Mouse (Mus musculus) intestine, embryonic 15.5 days (tissue): ENCODE data around the gene Mien1. TPM values are rescaled to one million over a fixed set of nuclear protein-coding genes. Genes with fewer than 3 reads are reported as not detected.
A peak's percentile ranks its signal among the peaks of the same experiment; 100 is the strongest.

Experiments used
- ATAC-seq: fragments of 200-750 bp; cut with Nextera tagmentation; 2 replicates; pipeline ENCODE4 v1.8.0; 2017; ENCODE audit warnings: moderate TSS enrichment, moderate library complexity
- H3K27ac ChIP-seq: fragments of 300-500 bp; sonication (generic); 2 replicates; pipeline ENCODE4 v1.5.1; 2015; ENCODE audit warnings: mild to moderate bottlenecking, inconsistent platforms
- H3K27me3 ChIP-seq: fragments of 300-500 bp; sonication (generic); replicated peaks from 2 replicates; pipeline ENCODE4 v1.6.1; 2015; ENCODE audit warnings: inconsistent platforms
- H3K36me3 ChIP-seq: fragments of 300-500 bp; sonication (generic); 2 replicates; pipeline ENCODE4 v1.6.1; 2015; ENCODE audit warnings: inconsistent platforms
- H3K4me1 ChIP-seq: fragments of 300-500 bp; sonication (generic); replicated peaks from 2 replicates; pipeline ENCODE4 v1.6.1; 2015; ENCODE audit warnings: inconsistent platforms
- H3K4me2 ChIP-seq: fragments of 300-500 bp; sonication (generic); replicated peaks from 2 replicates; pipeline ENCODE4 v1.6.1; 2015; ENCODE audit warnings: mild to moderate bottlenecking, inconsistent platforms
- H3K4me3 ChIP-seq: fragments of 300-500 bp; sonication (generic); replicated peaks from 2 replicates; pipeline ENCODE4 v1.5.1; 2015; ENCODE audit warnings: inconsistent platforms
- H3K9ac ChIP-seq: fragments of 300-500 bp; sonication (generic); 2 replicates; pipeline ENCODE4 v1.6.1; 2015; ENCODE audit warnings: inconsistent platforms
- H3K9me3 ChIP-seq: fragments of 300-500 bp; sonication (generic); 2 replicates; pipeline ENCODE4 v1.6.1; 2016; ENCODE audit warnings: inconsistent platforms
- WGBS: fragments of 180-500 bp; shearing (Covaris S2); methylation state at CpG from one replicate; pipeline ENCODE4 v1.1.7; 2015; 5-methylcytosine and 5-hydroxymethylcytosine counted together
- polyA plus RNA-seq: library from polyadenylated mRNA; unstranded; fragments of >200 nt; fragmentation: Nextera tagmentation; extraction: Ambion mirVana; gene quantifications from 2 replicates; pipeline ENCODE4 v1.2.1, GENCODE M21; 2015

The Mien1 gene
- polyA plus RNA-seq, 1 experiment from 2014 or later = 202 TPM

GRCm38 (mm10) chr11:98413731-98414130 lies 25.1 kb downstream of the Mien1 start:
- no peak for ATAC-seq
- Histone ChIP-seq H3K9ac (peak overlapping the region; percentile 97), H3K27ac (peak overlapping the region; percentile 62), H3K9me3 (no peaks in the 10 kb centered on the region), H3K4me3 (peak overlapping the region; percentile 87), H3K36me3 (0 out of 2 replicates have a peak, but pooled peaks cover 3% of the 10 kb centered on the region), H3K27me3 (no peaks in the 10 kb centered on the region), H3K4me1 (peaks cover 56% of the 10 kb centered on the region), H3K4me2 (peak overlapping the region; percentile 74)
- WGBS = 10% methylated on average over 7 of the region's 7 CpGs

GRCm38 (mm10) chr11:98412797-98413301 lies 25.9 kb downstream of the Mien1 start:
- Histone ChIP-seq H3K9me3 (no peaks in the 10 kb centered on the region), H3K27me3 (no peaks in the 10 kb centered on the region), H3K4me3 (peak overlapping the region; percentile 87), H3K27ac (peak overlapping the region; percentile 96), H3K9ac (peak overlapping the region; percentile 97), H3K4me1 (peaks cover 52% of the 10 kb centered on the region), H3K36me3 (0 out of 2 replicates have a peak, but pooled peaks cover 3% of the 10 kb centered on the region), H3K4me2 (peak overlapping the region; percentile 74)
- no peak; the same call in none of the 2 replicates for ATAC-seq
- under 1% methylated on average over 40 of the region's 40 CpGs for WGBS

- Histone ChIP-seq H3K27ac (peak within 1 kb of the TSS; percentile 96), H3K27me3 (no peaks in the 10 kb centered on the region), H3K9ac (peak within 1 kb of the TSS; percentile 97), H3K36me3 (0 out of 2 replicates have a peak, but pooled peaks cover 3% of the 10 kb centered on the region), H3K4me2 (peak within 1 kb of the TSS; percentile 74), H3K9me3 (no peaks in the 10 kb centered on the region), H3K4me3 (peak within 1 kb of the TSS; percentile 87), H3K4me1 (peaks cover 50% of the 10 kb centered on the region)
- ATAC-seq = peak; percentile 85
- WGBS = under 1% methylated on average over 47 of the region's 49 CpGs
Observed at GRCm38 (mm10) chr11:98412273-98412796, 26.5 kb downstream of the Mien1 start, which contains the start of gene Erbb2. Erbb2 (plus strand) TSS chr11:98412470.

GRCm38 (mm10) chr11:98409341-98409822 lies 29.4 kb downstream of the Mien1 start:
- ATAC-seq = 0 out of 2 replicates have a peak, but pooled peaks have one; percentile 23
- Histone ChIP-seq H3K27me3 (no peaks in the 10 kb centered on the region), H3K27ac (peak overlapping the region; percentile 74; the same call in 1 of the 2 replicates), H3K4me1 (peaks cover 28% of the 10 kb centered on the region), H3K36me3 (no peaks in the 10 kb centered on the region), H3K9me3 (no peaks in the 10 kb centered on the region), H3K4me2 (peak overlapping the region; percentile 45), H3K4me3 (0 out of 2 replicates have a peak overlapping the region, but pooled peaks have one; percentile 5), H3K9ac (peak overlapping the region; percentile 3; the same call in 1 of the 2 replicates)
- 4% methylated on average over 10 of the region's 10 CpGs for WGBS

GRCm38 (mm10) chr11:98408872-98409271 lies 29.9 kb downstream of the Mien1 start:
- H3K36me3 ChIP-seq = no peaks in the 10 kb centered on the region
- no peaks in the 10 kb centered on the region for H3K9me3 ChIP-seq
- peaks cover 23% of the 10 kb centered on the region for H3K4me1 ChIP-seq
- no peaks in the 10 kb centered on the region for H3K27me3 ChIP-seq
- H3K9ac ChIP-seq = peak overlapping the region; percentile 3; the same call in 1 of the 2 replicates
- peak overlapping the region; percentile 45 for H3K4me2 ChIP-seq
- H3K27ac ChIP-seq = peak overlapping the region; percentile 74
- WGBS = 32% methylated on average over 8 of the region's 8 CpGs
- H3K4me3 ChIP-seq = no peak overlapping the region
- peak; percentile 20; the same call in 1 of the 2 replicates for ATAC-seq

GRCm38 (mm10) chr11:98406621-98407020 lies 32.2 kb downstream of the Mien1 start:
- Histone ChIP-seq H3K4me2 (no peak overlapping the region), H3K36me3 (no peaks in the 10 kb centered on the region), H3K9me3 (no peaks in the 10 kb centered on the region), H3K27ac (no peak overlapping the region), H3K27me3 (no peaks in the 10 kb centered on the region), H3K9ac (no peak overlapping the region), H3K4me3 (no peak overlapping the region), H3K4me1 (peaks cover 13% of the 10 kb centered on the region)
- WGBS = 80% methylated on average over 6 of the region's 6 CpGs
- no peak for ATAC-seq

- H3K9ac ChIP-seq = peak overlapping the region; percentile 82
- H3K9me3 ChIP-seq = no peaks in the 10 kb centered on the region
- H3K4me1 ChIP-seq = peaks cover 5% of the 10 kb centered on the region
- H3K4me3 ChIP-seq = peak overlapping the region; percentile 71
- WGBS = 45% methylated on average over 3 of the region's 3 CpGs
- ATAC-seq = peak; percentile 76
- H3K27ac ChIP-seq = peak overlapping the region; percentile 99
- 0 out of 2 replicates have a peak, but pooled peaks cover 4% of the 10 kb centered on the region for H3K36me3 ChIP-seq
- H3K4me2 ChIP-seq = peak overlapping the region; percentile 64
- no peaks in the 10 kb centered on the region for H3K27me3 ChIP-seq
Observed at GRCm38 (mm10) chr11:98400816-98401215, 38.0 kb downstream of the Mien1 start.

GRCm38 (mm10) chr11:98400161-98400726 lies 38.5 kb downstream of the Mien1 start, which contains the start of gene Pgap3:
Pgap3 (minus strand) TSS chr11:98400490.
- peaks cover 5% of the 10 kb centered on the region for H3K4me1 ChIP-seq
- H3K4me2 ChIP-seq = peak within 1 kb of the TSS; percentile 64
- 0 out of 2 replicates have a peak, but pooled peaks cover 4% of the 10 kb centered on the region for H3K36me3 ChIP-seq
- peak within 1 kb of the TSS; percentile 99 for H3K27ac ChIP-seq
- peak within 1 kb of the TSS; percentile 82 for H3K9ac ChIP-seq
- H3K4me3 ChIP-seq = peak within 1 kb of the TSS; percentile 71
- H3K9me3 ChIP-seq = no peaks in the 10 kb centered on the region
- under 1% methylated on average over 40 of the region's 40 CpGs for WGBS
- no peaks in the 10 kb centered on the region for H3K27me3 ChIP-seq
- ATAC-seq = peak; percentile 86

GRCm38 (mm10) chr11:98397946-98398345 lies 40.8 kb downstream of the Mien1 start:
- WGBS = 90% methylated on average over 7 of the region's 7 CpGs
- H3K27me3 ChIP-seq = no peaks in the 10 kb centered on the region
- H3K9ac ChIP-seq = no peak overlapping the region
- ATAC-seq = no peak
- no peaks in the 10 kb centered on the region for H3K9me3 ChIP-seq
- 0 out of 2 replicates have a peak, but pooled peaks cover 4% of the 10 kb centered on the region for H3K36me3 ChIP-seq
- H3K4me3 ChIP-seq = no peak overlapping the region
- H3K27ac ChIP-seq = no peak overlapping the region
- peaks cover 24% of the 10 kb centered on the region for H3K4me1 ChIP-seq
- no peak overlapping the region for H3K4me2 ChIP-seq

GRCm38 (mm10) chr11:98395041-98395440 lies 43.8 kb downstream of the Mien1 start:
- peak overlapping the region; percentile 11; the same call in 1 of the 2 replicates for H3K4me2 ChIP-seq
- H3K4me1 ChIP-seq = peaks cover 34% of the 10 kb centered on the region
- 0 out of 2 replicates have a peak, but pooled peaks cover 4% of the 10 kb centered on the region for H3K36me3 ChIP-seq
- peak overlapping the region; percentile 86 for H3K27ac ChIP-seq
- H3K9me3 ChIP-seq = no peaks in the 10 kb centered on the region
- H3K27me3 ChIP-seq = no peaks in the 10 kb centered on the region
- whole genome bisulfite sequencing = 36% methylated on average over 4 of the region's 4 CpGs
- ATAC-seq = peak; percentile 88
- H3K9ac ChIP-seq = no peak overlapping the region
- no peak overlapping the region for H3K4me3 ChIP-seq

- no peak overlapping the region for H3K9ac ChIP-seq
- no peak overlapping the region for H3K4me2 ChIP-seq
- no peak for ATAC-seq
- peaks cover 34% of the 10 kb centered on the region for H3K4me1 ChIP-seq
- 0 out of 2 replicates have a peak, but pooled peaks cover 4% of the 10 kb centered on the region for H3K36me3 ChIP-seq
- H3K27me3 ChIP-seq = no peaks in the 10 kb centered on the region
- WGBS = 44% methylated on average over 6 of the region's 6 CpGs
- H3K9me3 ChIP-seq = no peaks in the 10 kb centered on the region
- peak overlapping the region; percentile 86 for H3K27ac ChIP-seq
- no peak overlapping the region for H3K4me3 ChIP-seq
Observed at GRCm38 (mm10) chr11:98394301-98394700, 44.5 kb downstream of the Mien1 start.

GRCm38 (mm10) chr11:98393317-98393716 lies 45.5 kb downstream of the Mien1 start:
- Histone ChIP-seq H3K36me3 (0 out of 2 replicates have a peak, but pooled peaks cover 4% of the 10 kb centered on the region), H3K9me3 (no peaks in the 10 kb centered on the region), H3K4me1 (peaks cover 34% of the 10 kb centered on the region), H3K27me3 (peaks cover under 1% of the 10 kb centered on the region), H3K9ac (no peak overlapping the region), H3K27ac (peak overlapping the region; percentile 86), H3K4me3 (no peak overlapping the region), H3K4me2 (peak overlapping the region; percentile 17; the same call in 1 of the 2 replicates)
- 66% methylated on average over 6 of the region's 6 CpGs for WGBS
- peak; percentile 41 for ATAC-seq
